Mouse (Mus musculus): ENCODE data around the gene Gja1. TPM values are rescaled to one million over a fixed set of nuclear protein-coding genes. Genes with fewer than 3 reads are reported as not detected.

The Gja1 gene
- polyA plus RNA-seq, 1 experiment from 2014 or later = 113 TPM

- Histone ChIP-seq H3K4me3 (no peak overlapping the region), H3K36me3 (replicated peaks) (no peaks in the 10 kb centered on the region), H3K9ac (no peak overlapping the region), H3K27me3 (replicated peaks) (no peaks in the 10 kb centered on the region), H3K27ac (no peak overlapping the region), H3K9me3 (no peaks in the 10 kb centered on the region), H3K4me2 (no peak overlapping the region), H3K4me1 (peaks cover under 1% of the 10 kb centered on the region; the same call in 1 of the 2 replicates)
- ATAC-seq (replicated peaks) = no peak
- WGBS = 58% methylated on average over 4 of the region's 4 CpGs
Observed at GRCm38 (mm10) chr10:56426369-56426768, 49.2 kb downstream of the Gja1 start.

GRCm38 (mm10) chr10:56427382-56427781, 50.3 kb downstream of the Gja1 start:
- Histone ChIP-seq H3K9me3 (no peaks in the 10 kb centered on the region), H3K4me2 (no peak overlapping the region), H3K27me3 (replicated peaks) (no peaks in the 10 kb centered on the region), H3K9ac (no peak overlapping the region), H3K36me3 (replicated peaks) (no peaks in the 10 kb centered on the region), H3K4me3 (no peak overlapping the region), H3K4me1 (peaks cover 9% of the 10 kb centered on the region; the same call in 1 of the 2 replicates), H3K27ac (no peak overlapping the region)
- no peak for ATAC-seq (replicated peaks)
- 87% methylated on average over 2 of the region's 2 CpGs for WGBS

GRCm38 (mm10) chr10:56427827-56428226, 50.7 kb downstream of the Gja1 start:
- Histone ChIP-seq H3K4me3 (no peak overlapping the region), H3K36me3 (replicated peaks) (no peaks in the 10 kb centered on the region), H3K27me3 (replicated peaks) (no peaks in the 10 kb centered on the region), H3K4me2 (no peak overlapping the region), H3K9me3 (no peaks in the 10 kb centered on the region), H3K9ac (no peak overlapping the region), H3K4me1 (peaks cover 12% of the 10 kb centered on the region; the same call in 1 of the 2 replicates), H3K27ac (no peak overlapping the region)
- no peak for ATAC-seq (replicated peaks)
- WGBS = 91% methylated on average over 2 of the region's 2 CpGs

GRCm38 (mm10) chr10:56429011-56429410, 51.9 kb downstream of the Gja1 start:
- Histone ChIP-seq H3K9ac (no peak overlapping the region), H3K27ac (no peak overlapping the region)

GRCm38 (mm10) chr10:56431600-56432389, 54.7 kb downstream of the Gja1 start:
- H3K36me3 ChIP-seq (replicated peaks) = no peaks in the 10 kb centered on the region
- no peaks in the 10 kb centered on the region for H3K9me3 ChIP-seq
- H3K4me3 ChIP-seq = peak overlapping the region; percentile 33
- H3K9ac ChIP-seq = peak overlapping the region; percentile 35; the same call in 1 of the 2 replicates
- peak overlapping the region; percentile 55 for H3K4me2 ChIP-seq
- ATAC-seq (replicated peaks) = peak; percentile 84
- H3K4me1 ChIP-seq = peaks cover 12% of the 10 kb centered on the region; the same call in 1 of the 2 replicates
- 22% methylated on average over 23 of the region's 23 CpGs for WGBS
- H3K27me3 ChIP-seq (replicated peaks) = no peaks in the 10 kb centered on the region
- H3K27ac ChIP-seq = peak overlapping the region; percentile 68

More at GRCm38 (mm10) chr10:56429011-56429410, 51.9 kb downstream of the Gja1 start:
- 62% methylated on average over 5 of the region's 5 CpGs for WGBS
- Histone ChIP-seq H3K9me3 (no peaks in the 10 kb centered on the region), H3K4me2 (no peak overlapping the region), H3K4me3 (no peak overlapping the region), H3K27me3 (replicated peaks) (no peaks in the 10 kb centered on the region), H3K4me1 (peaks cover 12% of the 10 kb centered on the region; the same call in 1 of the 2 replicates), H3K36me3 (replicated peaks) (no peaks in the 10 kb centered on the region)
- ATAC-seq (replicated peaks) = no peak

- no peak overlapping the region for H3K4me2 ChIP-seq
- peaks cover 12% of the 10 kb centered on the region; the same call in 1 of the 2 replicates for H3K4me1 ChIP-seq
- H3K27ac ChIP-seq = no peak overlapping the region
Observed at GRCm38 (mm10) chr10:56432390-56432709, 55.2 kb downstream of the Gja1 start.

GRCm38 (mm10) chr10:56437290-56437689, 60.2 kb downstream of the Gja1 start:
- peaks cover 3% of the 10 kb centered on the region; the same call in 1 of the 2 replicates for H3K4me1 ChIP-seq
- no peak overlapping the region for H3K27ac ChIP-seq
- no peaks in the 10 kb centered on the region for H3K27me3 ChIP-seq (replicated peaks)
- H3K36me3 ChIP-seq (replicated peaks) = no peaks in the 10 kb centered on the region
- H3K4me2 ChIP-seq = no peak overlapping the region
- no peak overlapping the region for H3K4me3 ChIP-seq
- 86% methylated on average over 11 of the region's 11 CpGs for WGBS
- no peak overlapping the region for H3K9ac ChIP-seq
- ATAC-seq (replicated peaks) = no peak
- no peaks in the 10 kb centered on the region for H3K9me3 ChIP-seq

More at GRCm38 (mm10) chr10:56432390-56432709, 55.2 kb downstream of the Gja1 start:
- H3K4me3 ChIP-seq = no peak overlapping the region
- no peak overlapping the region for H3K9ac ChIP-seq
- WGBS = 80% methylated on average over 6 of the region's 6 CpGs
- H3K36me3 ChIP-seq (replicated peaks) = no peaks in the 10 kb centered on the region
- H3K9me3 ChIP-seq = no peaks in the 10 kb centered on the region
- no peak; the same call in 1 of the 2 replicates for ATAC-seq (replicated peaks)
- H3K27me3 ChIP-seq (replicated peaks) = no peaks in the 10 kb centered on the region

GRCm38 (mm10) chr10:56439638-56440037, 62.5 kb downstream of the Gja1 start:
- WGBS = 85% methylated on average over 4 of the region's 4 CpGs
- no peaks in the 10 kb centered on the region for H3K9me3 ChIP-seq
- H3K4me3 ChIP-seq = no peak overlapping the region
- H3K27me3 ChIP-seq (replicated peaks) = no peaks in the 10 kb centered on the region
- no peak overlapping the region for H3K4me2 ChIP-seq
- no peak overlapping the region for H3K9ac ChIP-seq
- H3K27ac ChIP-seq = no peak overlapping the region
- H3K4me1 ChIP-seq = no peaks in the 10 kb centered on the region
- no peaks in the 10 kb centered on the region for H3K36me3 ChIP-seq (replicated peaks)
- no peak for ATAC-seq (replicated peaks)

GRCm38 (mm10) chr10:56444457-56444856, 67.3 kb downstream of the Gja1 start:
- no peak for ATAC-seq (replicated peaks)
- Histone ChIP-seq H3K4me3 (no peak overlapping the region), H3K27ac (no peak overlapping the region), H3K4me1 (no peaks in the 10 kb centered on the region), H3K9me3 (no peaks in the 10 kb centered on the region), H3K9ac (no peak overlapping the region), H3K4me2 (no peak overlapping the region), H3K36me3 (replicated peaks) (no peaks in the 10 kb centered on the region), H3K27me3 (replicated peaks) (no peaks in the 10 kb centered on the region)
- 92% methylated on average over 2 of the region's 2 CpGs for WGBS

GRCm38 (mm10) chr10:56449030-56449429, 71.9 kb downstream of the Gja1 start:
- Histone ChIP-seq H3K9ac (no peak overlapping the region), H3K9me3 (no peaks in the 10 kb centered on the region), H3K36me3 (replicated peaks) (no peaks in the 10 kb centered on the region), H3K27ac (no peak overlapping the region), H3K27me3 (replicated peaks) (no peaks in the 10 kb centered on the region), H3K4me1 (no peaks in the 10 kb centered on the region), H3K4me2 (no peak overlapping the region), H3K4me3 (no peak overlapping the region)
- WGBS = 81% methylated on average over 4 of the region's 4 CpGs
- ATAC-seq (replicated peaks) = no peak

All from midbrain, embryonic 15.5 days (tissue).